Mouse (Mus musculus) ES-E14 (cell line): ENCODE data around the gene Sh3pxd2b.

Experiments used
- CHD2 ChIP-seq: IDR thresholded peaks from 2 replicates; pipeline ENCODE4 v1.6.1; 2014; ENCODE audit warnings: mild to moderate bottlenecking, low read depth, low read length, inconsistent platforms
- MAFK ChIP-seq: IDR thresholded peaks from 2 replicates; pipeline ENCODE4 v1.6.1; 2014; ENCODE audit warnings: mild to moderate bottlenecking, low read depth, low read length, inconsistent platforms; ENCODE audit not compliant: insufficient read depth

- TF ChIP-seq CHD2 (no peak), MAFK (no peak)
Measured at GRCm38 (mm10) chr11:32386043-32386442, 38.4 kb downstream of the Sh3pxd2b start.
